Mouse (Mus musculus) C2C12 (cell line): Measurements from ENCODE around the gene Stk38. TPM values are rescaled to one million over a fixed set of nuclear protein-coding genes. Genes with fewer than 3 reads are reported as not detected.
"Not testable (repeated sequence)": the region's sequence is repeated elsewhere in the genome, so short reads cannot be mapped to it uniquely, and the experiment has no call there.

Experiments
- H3K27me3 ChIP-seq: one replicate; pipeline ENCODE4 v1.6.1; 2011; ENCODE audit not compliant: control insufficient read depth, insufficient read depth, insufficient read length
- H3K36me3 ChIP-seq: one replicate; pipeline ENCODE4 v1.6.1; 2011; ENCODE audit not compliant: control insufficient read depth, insufficient read depth
- H3K4me3 ChIP-seq: one replicate; pipeline ENCODE4 v1.5.1; 2011; ENCODE audit warnings: mild to moderate bottlenecking, control low read depth; ENCODE audit not compliant: poor library complexity, insufficient read depth, severe bottlenecking
- H3K79me2 ChIP-seq: one replicate; pipeline ENCODE4 v1.6.1; 2011; ENCODE audit not compliant: control insufficient read depth, insufficient read depth
- H3K79me3 ChIP-seq: one replicate; pipeline ENCODE4 v1.6.1; 2011; ENCODE audit warnings: low read depth, control low read depth
- H3ac ChIP-seq: one replicate; pipeline ENCODE3; 2011; ENCODE audit warnings: low read depth; ENCODE audit not compliant: control insufficient read depth, insufficient read length
- CEBPB ChIP-seq: IDR thresholded peaks from one replicate; pipeline ENCODE4 v1.6.1; 2011; ENCODE audit warnings: low read depth, mild to moderate bottlenecking, control low read depth, moderate library complexity
- CTCF ChIP-seq: IDR thresholded peaks from one replicate; pipeline ENCODE4 v1.5.1; 2011; ENCODE audit not compliant: control insufficient read depth, insufficient read depth, insufficient read length
- FOSL1 ChIP-seq: IDR thresholded peaks from one replicate; pipeline ENCODE4 v1.8.0; 2011; ENCODE audit warnings: mild to moderate bottlenecking, low read length; ENCODE audit not compliant: poor library complexity, insufficient read depth, severe bottlenecking
- MAX ChIP-seq: IDR thresholded peaks from one replicate; pipeline ENCODE4 v1.6.1; 2011; ENCODE audit warnings: mild to moderate bottlenecking, control low read depth
- MYOD1 ChIP-seq: IDR thresholded peaks from one replicate; pipeline ENCODE4 v1.6.1; 2011; ENCODE audit warnings: low read depth; ENCODE audit not compliant: control insufficient read depth, insufficient read length
- MYOG ChIP-seq: IDR thresholded peaks from one replicate; pipeline ENCODE4 v1.6.1; 2011; ENCODE audit not compliant: control insufficient read depth, insufficient read length; ENCODE audit errors: extremely low read depth
- USF1 ChIP-seq: IDR thresholded peaks from one replicate; pipeline ENCODE4 v1.6.1; 2011; ENCODE audit warnings: low read depth, mild to moderate bottlenecking, control low read depth, moderate library complexity
- polyA plus RNA-seq: library from polyadenylated mRNA; unstranded; fragments of >200 nt; fragmentation: generic; extraction: Trizol; gene quantifications from one replicate; pipeline ENCODE4 v1.2.1, GENCODE M21; 2012; ENCODE audit warnings: missing spikeins

The Stk38 gene
- polyA plus RNA-seq, 1 experiment: 19.2 TPM

- Histone ChIP-seq H3K4me3 (peak within 1 kb of the TSS; percentile 89), H3ac (peak within 1 kb of the TSS; percentile 90), H3K27me3 (no peaks in the 10 kb centered on the region), H3K79me2 (peaks cover 62% of the 10 kb centered on the region), H3K79me3 (peaks cover 49% of the 10 kb centered on the region), H3K36me3 (peaks cover 44% of the 10 kb centered on the region)
- TF ChIP-seq USF1 (peak; percentile 95), MAX (peak; percentile 84), MYOG (no peak), MYOD1 (no peak)
Measured at GRCm38 (mm10) chr17:29032274-29033069, 24.7 kb upstream of the Stk38 start, which contains the start of gene Srsf3. Srsf3 (plus strand) TSS chr17:29032628.

DNA sequence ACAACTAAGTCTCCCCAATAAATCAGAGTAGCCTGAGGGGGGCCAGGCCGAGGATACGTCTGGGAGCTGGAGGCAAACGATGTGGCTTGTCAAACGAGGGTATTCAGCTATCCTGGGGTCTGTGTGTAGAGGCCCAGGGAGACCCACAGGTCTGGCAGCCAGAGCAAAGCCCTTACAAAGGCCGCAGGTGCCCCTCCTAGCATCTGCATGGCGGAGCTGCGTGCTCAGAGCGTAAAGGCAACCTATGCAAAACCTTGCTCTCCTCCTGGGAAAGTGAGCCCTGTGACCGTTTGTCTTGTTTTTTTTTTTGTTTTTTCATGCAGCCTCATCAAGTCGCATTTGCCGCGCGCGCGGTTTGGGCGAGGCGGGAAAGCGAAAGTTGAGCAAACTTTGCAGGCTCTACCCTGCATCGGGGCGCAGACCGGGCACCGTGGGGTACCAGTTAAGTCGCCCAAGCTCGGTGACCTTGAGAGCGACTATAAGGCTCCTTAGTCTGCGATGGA lies 24.0 kb upstream of the Stk38 start:
- TF ChIP-seq MYOD1 (no peak), FOSL1 (no peak), MYOG (no peak), CEBPB (no peak), USF1 (no peak), MAX (peak; percentile 10)
- H3K27me3 ChIP-seq: no peaks in the 10 kb centered on the region
- H3ac ChIP-seq: peak overlapping the region; percentile 90
- peak overlapping the region; percentile 89 for H3K4me3 ChIP-seq
- peaks cover 38% of the 10 kb centered on the region for H3K36me3 ChIP-seq
- H3K79me3 ChIP-seq: peaks cover 42% of the 10 kb centered on the region
- peaks cover 55% of the 10 kb centered on the region for H3K79me2 ChIP-seq

DNA sequence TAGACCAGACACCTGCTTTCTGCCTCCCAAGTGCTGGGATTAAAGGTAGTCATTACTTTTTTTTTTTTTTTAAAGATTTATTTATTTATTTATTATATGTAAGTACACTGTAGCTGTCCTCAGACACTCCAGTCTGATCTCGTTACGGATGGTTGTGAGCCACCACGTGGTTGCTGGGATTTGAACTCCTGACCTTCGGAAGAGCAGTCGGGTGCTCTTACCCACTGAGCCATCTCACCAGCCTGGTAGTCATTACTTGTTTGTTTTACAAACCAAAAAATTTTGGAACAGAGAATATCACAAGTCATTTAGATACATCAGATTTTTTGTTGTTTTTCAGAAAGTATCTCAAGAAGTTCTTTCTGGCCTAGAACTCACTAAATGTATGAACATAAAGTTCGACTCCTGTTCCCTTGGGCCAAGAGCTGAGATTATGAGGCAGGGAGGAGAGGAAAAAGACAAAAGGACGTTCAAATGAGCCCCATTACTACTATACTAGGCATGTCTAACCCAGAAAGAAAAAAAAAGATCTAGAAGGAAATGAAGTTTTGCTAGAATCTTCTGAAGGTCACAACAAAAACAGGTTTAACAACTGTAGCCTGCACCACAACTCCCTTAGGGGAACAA lies 23.4 kb upstream of the Stk38 start:
- Histone ChIP-seq H3K79me2 (peaks cover 49% of the 10 kb centered on the region), H3K36me3 (peaks cover 31% of the 10 kb centered on the region), H3K4me3 (peak overlapping the region; percentile 89), H3ac (peak overlapping the region; percentile 15), H3K79me3 (peaks cover 36% of the 10 kb centered on the region)
- not testable (repeated sequence) for H3K27me3 ChIP-seq

GRCm38 (mm10) chr17:29030321-29031034 lies 22.7 kb upstream of the Stk38 start:
- H3ac ChIP-seq: no peak overlapping the region
- peaks cover 42% of the 10 kb centered on the region for H3K79me2 ChIP-seq
- peaks cover 24% of the 10 kb centered on the region for H3K36me3 ChIP-seq
- TF ChIP-seq MYOD1 (no peak), FOSL1 (no peak), MAX (no peak), USF1 (no peak), MYOG (no peak), CTCF (no peak), CEBPB (no peak)
- no peak overlapping the region for H3K4me3 ChIP-seq
- no peaks in the 10 kb centered on the region for H3K27me3 ChIP-seq
- peaks cover 30% of the 10 kb centered on the region for H3K79me3 ChIP-seq

DNA sequence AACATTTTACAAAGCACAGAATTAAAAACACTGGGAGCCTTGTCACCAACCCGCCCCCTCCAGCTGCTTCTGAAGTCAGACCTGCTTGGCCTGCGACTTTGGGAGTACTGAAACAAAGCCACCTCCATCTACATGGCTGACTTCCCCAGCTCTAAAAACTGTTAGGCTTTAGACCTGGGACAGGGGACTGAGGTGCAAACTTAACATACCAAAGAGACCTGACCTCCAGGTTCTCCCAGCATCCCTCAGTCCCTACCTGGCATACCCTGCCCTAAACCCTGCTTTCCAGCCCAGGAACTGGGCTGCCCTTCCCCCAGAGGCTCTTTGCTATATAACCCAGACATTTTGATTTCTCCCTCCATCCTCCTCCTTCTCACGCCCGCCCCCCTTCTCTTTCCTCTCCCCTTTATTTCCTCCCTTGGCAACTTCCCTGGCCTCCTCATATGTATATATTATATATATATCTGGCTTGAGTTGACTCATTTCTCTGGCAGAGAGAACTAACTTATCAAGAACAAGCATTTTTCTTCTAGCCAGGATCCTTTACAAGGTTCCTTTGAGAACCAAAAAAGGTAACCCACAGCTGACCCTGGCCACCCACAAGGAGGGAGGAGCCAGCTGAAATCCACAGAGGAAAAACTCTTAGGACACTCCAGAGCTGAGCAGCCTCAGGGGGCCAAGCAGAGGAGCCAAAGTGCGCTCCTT lies 19.0 kb upstream of the Stk38 start:
- Histone ChIP-seq H3K36me3 (no peaks in the 10 kb centered on the region), H3ac (no peak overlapping the region), H3K4me3 (no peak overlapping the region), H3K79me3 (no peaks in the 10 kb centered on the region), H3K27me3 (no peaks in the 10 kb centered on the region), H3K79me2 (peaks cover 7% of the 10 kb centered on the region)
- no peak for TF ChIP-seq USF1
